Mouse (Mus musculus) right cerebral cortex, postnatal 36 days (tissue): ENCODE results near the gene Med13l.
A peak's percentile ranks its signal among the peaks of the same experiment; 100 is the strongest.

Experiments used
- DNase-seq, 2 experiments: peaks; one replicate each; pipeline ENCODE4 v3.0.0; 2022; ENCODE audit warnings: low spot score in 2 of 2, mixed read lengths in 1 of 2

Med13l gene

GRCm38 (mm10) chr5:118560385-118561085, at the start of gene Med13l:
TSS of gene Med13l (plus strand) at chr5:118560679.
- peak in 1 of 2 experiments; percentile 13 for DNase-seq

DNA sequence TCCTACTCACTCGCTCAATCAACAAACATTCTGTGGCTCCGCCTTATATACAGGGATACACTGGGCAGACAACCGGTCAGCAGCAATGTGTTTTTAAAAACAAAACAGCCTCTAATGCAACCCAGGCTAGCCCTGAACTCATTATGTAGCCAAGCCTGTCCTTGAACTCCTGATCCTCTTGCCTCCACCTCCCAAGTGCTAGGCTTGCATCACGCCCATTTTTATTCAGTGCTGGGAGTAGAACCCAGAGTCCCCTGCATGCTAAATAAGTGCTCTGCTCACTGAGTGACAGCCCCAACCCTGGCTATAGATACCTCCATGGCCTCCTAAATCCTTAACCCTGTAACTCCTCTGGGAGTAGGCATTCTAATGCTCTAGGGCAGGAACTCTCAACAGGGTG, 49.5 kb upstream of the Med13l start:
- no peak for DNase-seq

- no peak for DNase-seq
These were observed 47.5 kb upstream of the Med13l start for GRCm38 (mm10) chr5:118513005-118513404.

DNA sequence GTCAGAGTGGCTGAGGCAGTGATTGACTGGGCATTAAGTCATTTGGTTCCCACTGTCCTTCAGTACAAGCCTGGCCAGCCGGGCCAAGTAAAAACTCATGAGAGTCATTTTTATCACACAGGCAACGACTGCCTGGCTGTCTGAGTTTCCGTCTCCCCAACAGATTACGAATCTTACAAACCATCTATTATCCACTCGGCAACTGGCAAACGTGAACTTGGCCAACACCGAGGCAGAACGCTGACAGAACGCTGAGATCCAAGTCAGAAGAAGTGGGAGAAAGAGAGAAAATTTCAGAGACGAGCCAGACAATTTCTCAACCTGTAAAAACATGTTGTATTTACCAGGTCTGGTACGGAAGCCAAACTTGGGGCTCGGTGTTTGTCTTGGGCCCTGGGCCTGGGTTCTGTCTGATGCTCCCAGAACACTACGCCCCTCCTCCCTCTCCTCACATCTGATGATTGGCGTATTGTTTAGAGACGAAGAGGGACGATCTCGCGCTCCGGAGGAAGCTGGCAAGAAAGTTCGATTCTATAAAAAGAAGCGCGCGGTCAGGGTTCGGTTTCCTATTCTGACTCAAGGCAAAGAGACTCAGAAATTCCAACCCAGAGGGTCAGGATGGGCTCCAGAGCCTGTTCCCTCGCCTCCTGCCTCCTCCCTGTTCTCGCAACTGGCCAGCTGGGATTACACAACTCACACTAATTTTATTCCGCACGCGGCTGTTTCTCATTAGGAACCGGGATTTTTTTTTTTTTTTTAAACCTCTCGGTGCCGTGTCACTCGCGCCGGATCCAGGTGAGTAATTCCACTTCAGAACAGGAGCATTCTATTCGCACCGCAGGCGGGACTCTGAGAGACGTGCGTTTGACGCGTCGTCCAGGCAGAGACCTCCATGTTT, 46.6 kb upstream of the Med13l start:
- DNase-seq: peak; percentile 24 to 44

DNA sequence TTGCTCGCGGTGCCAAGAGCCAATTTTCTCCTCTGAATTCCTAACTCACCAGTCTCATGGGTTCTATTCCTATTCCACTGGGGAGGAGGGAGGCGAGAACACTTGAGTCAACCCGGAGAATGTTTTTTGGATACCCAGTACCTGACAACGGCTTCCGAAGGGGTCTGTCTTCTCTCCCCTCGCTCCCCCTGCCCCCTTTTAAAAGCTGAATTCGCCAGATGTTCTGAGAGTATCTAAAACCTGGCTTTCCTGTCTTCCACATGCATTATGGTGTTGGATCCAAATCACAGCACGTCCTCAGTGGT, 46.0 kb upstream of the Med13l start:
- peak in 1 of 2 experiments; percentile 25 for DNase-seq

GRCm38 (mm10) chr5:118514842-118515241, 45.6 kb upstream of the Med13l start:
- DNase-seq: no peak

DNA sequence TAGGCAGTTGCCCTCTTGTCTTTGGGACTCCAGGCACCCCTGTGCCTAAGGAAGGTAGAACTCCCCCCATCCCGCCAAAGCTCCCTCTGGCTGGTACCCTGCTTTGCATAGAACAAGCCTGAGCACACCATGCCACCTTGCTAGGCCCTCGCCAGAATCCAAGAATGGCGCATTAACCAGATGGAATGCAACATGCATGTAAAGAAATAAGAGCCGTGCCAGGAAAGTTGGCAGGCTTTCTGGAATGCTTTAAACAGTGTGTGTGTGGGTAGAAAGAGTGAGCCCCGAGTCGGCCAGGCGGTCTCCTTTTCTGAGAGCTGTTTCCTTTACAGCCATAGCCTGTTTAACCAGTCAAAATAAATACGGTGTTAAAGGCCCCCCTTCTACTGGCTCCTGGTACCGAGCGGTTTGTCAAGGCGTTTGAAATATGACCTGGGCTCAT, 45.2 kb upstream of the Med13l start:
- peak; percentile 75 to 85 for DNase-seq

GRCm38 (mm10) chr5:118516066-118516465, 44.4 kb upstream of the Med13l start:
- no peak for DNase-seq

DNA sequence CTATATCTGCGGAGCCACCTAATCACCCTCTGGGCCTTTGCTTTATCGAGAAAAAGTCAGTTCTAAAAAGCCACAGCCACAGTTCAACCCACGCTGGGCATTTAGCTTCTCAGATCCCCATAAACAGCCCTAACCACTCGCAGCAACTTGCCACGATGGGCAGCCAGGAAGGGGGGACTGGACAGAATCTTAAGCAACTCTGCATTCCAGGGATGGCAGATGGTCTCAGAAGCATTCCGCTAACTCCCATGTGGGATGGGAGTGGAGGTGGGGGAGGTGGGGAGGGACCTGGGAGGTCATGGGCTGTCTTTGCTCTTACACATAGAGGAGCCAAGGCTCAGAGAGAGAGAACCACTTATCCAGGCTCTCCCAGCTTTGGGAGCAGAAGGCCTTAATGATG, 44.0 kb upstream of the Med13l start:
- DNase-seq: no peak

GRCm38 (mm10) chr5:118520457-118520856, 40.0 kb upstream of the Med13l start:
- DNase-seq: no peak

GRCm38 (mm10) chr5:118524400-118524799, 36.1 kb upstream of the Med13l start:
- no peak for DNase-seq

DNA sequence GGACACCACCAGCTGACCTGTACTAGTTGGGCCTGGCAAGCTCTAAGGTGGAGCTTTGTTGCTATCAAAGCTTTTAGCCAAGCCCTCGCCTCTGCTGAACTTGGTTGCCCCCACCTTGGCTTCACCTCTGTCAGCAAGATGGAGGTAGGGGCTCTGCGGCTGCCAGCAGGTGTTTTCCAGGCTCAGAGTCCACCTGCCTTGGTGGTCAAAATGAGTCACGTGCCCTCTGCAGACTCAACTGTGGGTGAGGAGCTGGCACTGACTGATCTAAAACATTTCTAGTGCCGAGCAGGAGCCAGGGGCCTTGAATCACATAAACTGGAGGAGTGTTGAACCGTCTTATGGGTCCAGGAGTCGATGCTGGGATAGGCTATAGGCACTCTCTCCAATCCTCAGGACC, 34.8 kb upstream of the Med13l start:
- DNase-seq: no peak

DNA sequence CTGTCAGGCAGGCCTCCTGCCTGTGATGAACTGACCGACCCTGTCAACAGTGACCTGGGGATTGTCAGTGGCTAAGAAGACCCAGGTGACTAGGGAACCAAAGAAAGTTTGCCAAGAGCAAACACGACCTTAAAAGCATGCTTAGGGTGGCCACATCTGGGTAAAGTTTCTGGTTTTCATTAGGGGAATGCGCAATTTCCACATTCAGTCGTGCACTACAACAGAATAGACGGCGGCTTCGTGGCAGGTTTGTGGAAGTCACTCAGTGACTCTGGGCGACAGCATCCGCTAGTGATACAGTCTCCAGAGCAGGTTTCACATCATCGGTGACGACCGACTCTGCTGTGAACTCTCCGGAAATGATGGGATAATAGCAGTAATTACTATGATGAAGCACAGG, 34.0 kb upstream of the Med13l start:
- no peak for DNase-seq

GRCm38 (mm10) chr5:118529241-118529640, 31.2 kb upstream of the Med13l start:
- no peak for DNase-seq

DNA sequence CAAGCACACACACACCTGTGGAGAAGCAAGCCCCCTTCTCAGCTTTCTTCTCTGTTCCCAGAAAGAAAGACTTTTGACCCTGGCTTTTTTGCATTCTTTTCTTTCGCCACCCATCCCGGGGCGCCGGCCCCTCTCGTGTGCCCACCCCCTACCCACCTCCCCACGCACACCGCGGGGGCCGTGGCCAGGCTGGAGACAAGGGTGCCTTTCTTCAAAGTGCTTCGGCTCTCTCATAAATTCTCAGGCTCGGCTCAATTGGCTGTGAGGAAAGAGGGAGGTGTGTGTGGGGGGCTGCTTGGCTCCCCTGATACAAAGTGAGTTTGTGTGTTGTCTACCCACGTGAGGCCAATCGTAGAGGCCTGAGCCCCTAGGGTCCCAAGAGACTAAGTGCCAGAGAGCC, 28.4 kb upstream of the Med13l start:
- no peak for DNase-seq

DNA sequence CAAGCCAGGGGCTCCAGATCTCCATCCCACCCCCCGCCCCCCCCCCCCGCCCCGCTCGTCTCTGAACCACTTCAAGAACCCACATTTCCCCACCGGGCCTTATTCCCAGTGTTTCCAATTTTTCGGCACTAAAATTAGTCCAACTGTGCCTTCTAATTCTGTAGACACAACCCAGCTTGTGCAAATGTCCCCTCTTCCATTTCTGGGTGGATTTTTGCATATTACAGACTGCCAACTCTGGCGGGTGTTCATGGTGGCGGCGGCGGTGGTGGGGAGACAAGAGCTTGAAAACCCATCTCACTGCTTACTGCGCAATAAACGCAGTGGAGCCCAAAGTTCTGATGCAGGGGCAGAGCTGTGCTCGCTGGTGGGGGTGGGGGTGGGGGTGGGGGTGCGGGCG, 27.8 kb upstream of the Med13l start:
- DNase-seq: peak; percentile 46 to 72

- no peak for DNase-seq
These were observed 26.0 kb upstream of the Med13l start for GRCm38 (mm10) chr5:118534407-118534921.

DNA sequence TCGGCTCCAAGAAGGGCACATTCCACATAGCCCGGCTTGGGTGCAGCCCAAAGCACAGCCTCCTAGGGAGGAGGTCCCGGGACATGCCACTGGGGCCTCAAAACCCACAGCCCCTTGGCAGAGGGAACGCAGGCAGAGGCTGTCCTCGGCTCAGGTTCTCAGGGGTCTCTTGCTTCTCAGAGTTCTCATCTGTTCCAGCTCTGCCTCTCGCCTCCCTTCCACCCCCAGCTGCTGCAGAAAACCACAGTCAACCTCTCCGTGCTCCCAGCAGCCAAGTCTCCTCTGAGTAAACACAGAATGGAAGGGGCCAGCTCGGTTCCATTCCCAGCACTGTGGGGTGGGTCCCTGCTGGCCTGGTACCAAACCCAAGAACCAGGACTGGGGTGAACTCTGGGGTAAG, 25.3 kb upstream of the Med13l start:
- DNase-seq: no peak

GRCm38 (mm10) chr5:118538487-118538886, 22.0 kb upstream of the Med13l start:
- DNase-seq: no peak

GRCm38 (mm10) chr5:118543816-118544215, 16.7 kb upstream of the Med13l start:
- no peak for DNase-seq

- no peak for DNase-seq
These were observed 10.0 kb upstream of the Med13l start for GRCm38 (mm10) chr5:118550493-118550892.

DNA sequence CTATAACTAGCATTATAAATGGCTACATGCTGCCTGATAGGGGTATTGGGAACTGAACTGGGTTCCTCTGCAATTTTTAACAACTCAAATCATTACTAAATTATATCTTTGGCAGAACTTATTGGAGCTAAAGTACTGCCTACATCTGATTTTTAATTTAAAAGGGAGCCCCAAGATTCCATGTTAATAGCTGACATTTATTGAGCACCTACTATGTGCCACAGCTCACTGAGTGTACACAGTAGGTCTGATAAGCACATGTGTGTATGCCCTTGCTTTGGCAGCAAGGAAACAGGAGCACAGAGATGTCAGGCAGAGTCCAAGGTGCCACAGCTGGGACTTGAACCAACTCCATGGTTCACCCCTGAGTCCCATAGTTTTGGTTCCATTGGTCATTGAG, 7.2 kb upstream of the Med13l start:
- no peak for DNase-seq

DNA sequence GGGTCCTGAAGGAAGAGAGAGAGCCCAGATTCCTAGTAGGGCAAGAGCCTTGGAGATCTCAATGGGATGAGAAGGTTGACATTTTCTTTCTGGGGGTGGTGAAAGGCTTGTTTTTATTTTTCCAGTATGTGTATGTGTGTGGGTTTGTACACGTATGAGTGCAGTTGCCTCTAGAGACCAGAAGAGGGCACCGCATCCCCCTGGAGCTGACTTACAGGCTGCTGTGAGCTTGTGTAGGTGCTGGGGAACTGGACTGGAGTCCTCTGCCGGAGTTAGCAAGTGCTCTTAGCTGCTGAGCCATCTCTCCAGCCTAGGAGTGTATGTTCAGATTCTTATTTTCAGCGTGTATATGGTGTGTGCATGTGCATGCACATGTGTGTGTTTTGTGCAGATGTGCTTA, 5.2 kb upstream of the Med13l start:
- DNase-seq: no peak
